Mouse (Mus musculus) ES-Bruce4 (cell line): Measurements from ENCODE around the gene Fam13a.

Experiments used
- CTCF ChIP-seq: IDR thresholded peaks from one replicate; pipeline ENCODE4 v1.8.1; 2011; ENCODE audit warnings: low read depth, low read length
- POLR2A ChIP-seq: IDR thresholded peaks from one replicate; pipeline ENCODE4 v1.8.1; 2011; ENCODE audit warnings: low read length; ENCODE audit not compliant: insufficient read depth

DNA sequence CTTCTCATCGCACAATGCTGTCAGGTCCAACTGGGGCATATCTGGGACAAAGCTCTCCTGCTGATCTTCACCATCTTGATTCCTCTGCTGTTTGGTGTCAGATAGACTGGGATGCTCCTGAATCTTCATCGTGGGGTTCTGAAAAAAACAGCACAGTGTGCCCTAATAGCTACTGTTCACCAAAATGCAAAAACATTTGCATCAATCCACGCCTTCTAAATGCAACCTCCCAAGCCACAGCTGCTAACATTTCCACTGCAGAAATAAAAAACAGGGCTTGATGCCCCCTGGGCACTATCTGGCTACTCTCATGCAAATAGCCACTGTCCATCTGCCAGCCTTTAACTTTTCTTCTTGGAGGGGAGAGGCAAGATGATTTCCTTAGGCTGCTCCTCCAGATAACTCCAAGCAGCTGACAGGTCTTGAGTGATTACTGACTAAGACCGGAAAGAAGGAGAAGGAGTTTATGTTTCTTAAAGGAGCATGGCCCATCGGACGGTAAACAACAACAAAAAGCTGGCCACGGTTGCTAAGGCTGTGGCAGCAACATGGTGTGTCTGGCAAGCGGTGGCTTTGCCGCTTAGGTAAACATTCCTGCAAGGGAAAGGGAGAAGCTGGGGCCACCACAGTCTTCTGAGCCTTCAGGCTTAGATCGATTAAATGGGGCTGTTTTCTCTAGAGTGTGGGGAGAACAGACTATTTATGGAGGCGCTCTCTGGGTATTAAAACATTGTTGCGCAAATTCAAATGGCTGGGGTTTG lies 59.1 kb downstream of the Fam13a start:
- no peak for TF ChIP-seq POLR2A
- no peak for TF ChIP-seq CTCF
